Mouse (Mus musculus): ENCODE measurements around the gene Apbb2. TPM values are rescaled to one million over a fixed set of nuclear protein-coding genes. Genes with fewer than 3 reads are reported as not detected.

The Apbb2 gene
- 19.9 and 47.9 TPM in 2 replicates for polyA plus RNA-seq (2012; rRNA removed)

GRCm38 (mm10) chr5:66618597-66618996 is at the start of gene Apbb2:
Gene Apbb2, minus strand, starts transcription at chr5:66618784.
- peak; percentile 68 for TF ChIP-seq CTCF (IDR thresholded peaks at IDR 0.05; ENCODE audit: borderline replicate concordance, extremely low read depth, insufficient read depth, insufficient read length)
- TF ChIP-seq POLR2A (IDR thresholded peaks at IDR 0.05; ENCODE audit: borderline replicate concordance, extremely low read depth, insufficient read depth, insufficient read length, poor library complexity, severe bottlenecking) = peak; percentile 79
- DNase-seq (ENCODE audit: low read depth) = peak; percentile 99

GRCm38 (mm10) chr5:66654220-66654619 is 35.6 kb upstream of the Apbb2 start:
- peak; percentile 81 for DNase-seq (ENCODE audit: low read depth)
- TF ChIP-seq POLR2A (IDR thresholded peaks at IDR 0.05; ENCODE audit: borderline replicate concordance, extremely low read depth, insufficient read depth, insufficient read length, poor library complexity, severe bottlenecking) (no peak), CTCF (IDR thresholded peaks at IDR 0.05; ENCODE audit: borderline replicate concordance, extremely low read depth, insufficient read depth, insufficient read length) (no peak)

GRCm38 (mm10) chr5:66647504-66647903 is 28.9 kb upstream of the Apbb2 start:
- no peak for DNase-seq (ENCODE audit: low read depth)
- no peak for TF ChIP-seq CTCF (IDR thresholded peaks at IDR 0.05; ENCODE audit: borderline replicate concordance, extremely low read depth, insufficient read depth, insufficient read length)
- TF ChIP-seq POLR2A (IDR thresholded peaks at IDR 0.05; ENCODE audit: borderline replicate concordance, extremely low read depth, insufficient read depth, insufficient read length, poor library complexity, severe bottlenecking) = no peak

GRCm38 (mm10) chr5:66643260-66643659 is 24.7 kb upstream of the Apbb2 start:
- DNase-seq (ENCODE audit: low read depth) = no peak
- no peak for TF ChIP-seq CTCF (IDR thresholded peaks at IDR 0.05; ENCODE audit: borderline replicate concordance, extremely low read depth, insufficient read depth, insufficient read length)
- no peak for TF ChIP-seq POLR2A (IDR thresholded peaks at IDR 0.05; ENCODE audit: borderline replicate concordance, extremely low read depth, insufficient read depth, insufficient read length, poor library complexity, severe bottlenecking)

GRCm38 (mm10) chr5:66642156-66642555 is 23.6 kb upstream of the Apbb2 start:
- no peak for DNase-seq (ENCODE audit: low read depth)
- TF ChIP-seq CTCF (IDR thresholded peaks at IDR 0.05; ENCODE audit: borderline replicate concordance, extremely low read depth, insufficient read depth, insufficient read length) = no peak
- TF ChIP-seq POLR2A (IDR thresholded peaks at IDR 0.05; ENCODE audit: borderline replicate concordance, extremely low read depth, insufficient read depth, insufficient read length, poor library complexity, severe bottlenecking) = no peak

- TF ChIP-seq POLR2A (IDR thresholded peaks at IDR 0.05; ENCODE audit: borderline replicate concordance, extremely low read depth, insufficient read depth, insufficient read length, poor library complexity, severe bottlenecking) (no peak), CTCF (IDR thresholded peaks at IDR 0.05; ENCODE audit: borderline replicate concordance, extremely low read depth, insufficient read depth, insufficient read length) (no peak)
- peak; percentile 48 for DNase-seq (ENCODE audit: low read depth)
Measured at GRCm38 (mm10) chr5:66635459-66636079, 17.0 kb upstream of the Apbb2 start.

- no peak for TF ChIP-seq CTCF (IDR thresholded peaks at IDR 0.05; ENCODE audit: borderline replicate concordance, extremely low read depth, insufficient read depth, insufficient read length)
- TF ChIP-seq POLR2A (IDR thresholded peaks at IDR 0.05; ENCODE audit: borderline replicate concordance, extremely low read depth, insufficient read depth, insufficient read length, poor library complexity, severe bottlenecking) = no peak
- peak; percentile 77 for DNase-seq (ENCODE audit: low read depth)
Measured at GRCm38 (mm10) chr5:66627805-66628204, 9.2 kb upstream of the Apbb2 start.

- peak; percentile 91 for DNase-seq (ENCODE audit: low read depth)
- TF ChIP-seq CTCF (IDR thresholded peaks at IDR 0.05; ENCODE audit: borderline replicate concordance, extremely low read depth, insufficient read depth, insufficient read length) (peak; percentile 33; the same call in 1 of the 2 replicates), POLR2A (IDR thresholded peaks at IDR 0.05; ENCODE audit: borderline replicate concordance, extremely low read depth, insufficient read depth, insufficient read length, poor library complexity, severe bottlenecking) (peak; percentile 58; the same call in 1 of the 2 replicates)
Measured at GRCm38 (mm10) chr5:66620191-66620625, 1.6 kb upstream of the Apbb2 start.

- DNase-seq (ENCODE audit: low read depth) = peak; percentile 14
- TF ChIP-seq CTCF (IDR thresholded peaks at IDR 0.05; ENCODE audit: borderline replicate concordance, extremely low read depth, insufficient read depth, insufficient read length) = no peak
- TF ChIP-seq POLR2A (IDR thresholded peaks at IDR 0.05; ENCODE audit: borderline replicate concordance, extremely low read depth, insufficient read depth, insufficient read length, poor library complexity, severe bottlenecking) = no peak
Measured at GRCm38 (mm10) chr5:66619675-66620074, 1.1 kb upstream of the Apbb2 start.

- TF ChIP-seq CTCF (IDR thresholded peaks at IDR 0.05; ENCODE audit: borderline replicate concordance, extremely low read depth, insufficient read depth, insufficient read length) = no peak
- TF ChIP-seq POLR2A (IDR thresholded peaks at IDR 0.05; ENCODE audit: borderline replicate concordance, extremely low read depth, insufficient read depth, insufficient read length, poor library complexity, severe bottlenecking) = no peak
- DNase-seq (ENCODE audit: low read depth) = no peak
Measured at GRCm38 (mm10) chr5:66619195-66619594, 611 bp upstream of the Apbb2 start.

GRCm38 (mm10) chr5:66617921-66618460 is 593 bp downstream of the Apbb2 start:
- no peak for DNase-seq (ENCODE audit: low read depth)

GRCm38 (mm10) chr5:66614940-66615339 is 3.6 kb downstream of the Apbb2 start:
- no peak for DNase-seq (ENCODE audit: low read depth)
- no peak for TF ChIP-seq POLR2A (IDR thresholded peaks at IDR 0.05; ENCODE audit: borderline replicate concordance, extremely low read depth, insufficient read depth, insufficient read length, poor library complexity, severe bottlenecking)
- TF ChIP-seq CTCF (IDR thresholded peaks at IDR 0.05; ENCODE audit: borderline replicate concordance, extremely low read depth, insufficient read depth, insufficient read length) = no peak

More at GRCm38 (mm10) chr5:66617921-66618460, 593 bp downstream of the Apbb2 start:
- TF ChIP-seq POLR2A (IDR thresholded peaks at IDR 0.05; ENCODE audit: borderline replicate concordance, extremely low read depth, insufficient read depth, insufficient read length, poor library complexity, severe bottlenecking) (no peak), CTCF (IDR thresholded peaks at IDR 0.05; ENCODE audit: borderline replicate concordance, extremely low read depth, insufficient read depth, insufficient read length) (no peak)
